ENCODE assay signal across 26 mouse cellular contexts in the genomic region with DNA sequence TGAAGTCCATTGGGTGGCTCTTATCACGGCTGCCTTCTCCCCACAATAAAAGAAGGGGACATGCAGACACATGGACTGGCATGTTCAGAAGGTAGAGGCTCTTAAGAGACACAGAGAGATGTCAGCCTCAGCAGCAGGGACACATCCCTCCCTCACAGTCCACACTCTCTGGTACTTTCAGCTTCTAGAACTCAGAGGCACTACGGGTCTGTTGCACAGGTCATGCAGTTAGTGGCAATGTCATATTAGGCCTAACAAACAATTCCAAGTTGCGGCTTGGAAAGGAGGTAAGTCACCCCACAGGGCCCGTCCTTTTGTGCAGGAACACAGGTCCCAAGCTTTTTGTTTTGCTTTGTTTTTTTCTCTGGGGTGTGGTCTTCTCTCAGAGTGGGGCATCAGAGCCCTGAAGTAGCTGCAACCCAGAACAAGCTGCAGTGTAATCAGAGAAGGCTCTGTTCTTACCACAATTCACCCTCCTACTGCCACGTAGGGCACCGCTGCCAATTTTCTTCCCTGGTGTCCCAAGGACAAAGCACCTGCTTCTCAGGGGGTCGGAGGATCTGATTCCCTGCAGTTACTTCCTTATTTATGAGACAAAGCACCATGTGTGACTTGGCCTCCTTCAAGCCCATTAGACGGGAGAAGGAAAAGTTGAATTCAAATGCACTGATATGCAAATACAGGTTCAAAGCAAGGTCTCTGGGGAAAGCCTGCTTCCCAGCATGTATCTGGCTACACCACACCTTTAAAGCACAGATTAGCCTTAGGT. TPM values are rescaled to one million over a fixed set of nuclear protein-coding genes. Genes with fewer than 3 reads are reported as not detected.
DNase-seq lines count a peak whose midpoint lies in the region; ATAC-seq and TF ChIP-seq lines count a peak whose summit lies in the region.
"Had no signal": no experiment of that assay in that cellular context is flagged by ENCODE, and none has a peak within 500 bp of the region (broad histone marks: within the 10 kb centered on the region; RNA-seq: fewer than 3 reads in every experiment).

No protein-coding gene starts in this region.

- ATAC-seq in frontal cortex, adult (ENCODE audit: low TSS enrichment), result no peak
- ATAC-seq in hindbrain, postnatal 0 days, result no peak
- ATAC-seq: forebrain, embryonic 15.5 days had no signal

- no peak overlapping the region for H3K4me2 ChIP-seq in hindbrain, postnatal 0 days (ENCODE audit: low read depth, low read length)
- H3K4me2 ChIP-seq: forebrain, embryonic 15.5 days; hindbrain, embryonic 14.5 days; limb, embryonic 15.5 days; liver, embryonic 15.5 days; neural tube, embryonic 13.5 days had no signal

- no peak overlapping the region for H3K9ac ChIP-seq in hindbrain, postnatal 0 days (replicated peaks; ENCODE audit: low read length)
- H3K9ac ChIP-seq: forebrain, embryonic 15.5 days; hindbrain, embryonic 14.5 days; limb, embryonic 15.5 days; liver, embryonic 15.5 days; neural tube, embryonic 13.5 days had no signal

- 33% methylated on average over 8 of the region's 8 CpGs for WGBS in small intestine, adult 2 months
- WGBS in hindbrain, postnatal 0 days, result 22% methylated on average over 8 of the region's 8 CpGs

- H3K27me3 ChIP-seq in small intestine, adult 2 months (ENCODE audit: control insufficient read depth, insufficient read depth, low read length), result no peaks in the 10 kb centered on the region; the same call in 1 of the 2 replicates
- H3K27me3 ChIP-seq in hindbrain, postnatal 0 days (ENCODE audit: insufficient read depth, low read length), result no peaks in the 10 kb centered on the region
- H3K27me3 ChIP-seq: forebrain, embryonic 15.5 days; limb, embryonic 15.5 days; liver, embryonic 15.5 days; neural tube, embryonic 13.5 days had no signal

- intact Hi-C loops in heart, postnatal 14 days (cut with DNase I), result no loop called here

- H3K4me1 ChIP-seq in small intestine, adult 2 months (ENCODE audit: control insufficient read depth, insufficient read depth, insufficient read length, low read length), result no peaks in the 10 kb centered on the region; the same call in none of the 2 replicates
- no peaks in the 10 kb centered on the region for H3K4me1 ChIP-seq in hindbrain, postnatal 0 days (ENCODE audit: insufficient read depth, low read length)
- H3K4me1 ChIP-seq: forebrain, embryonic 15.5 days; heart, embryonic 10.5 days; limb, embryonic 15.5 days; liver, embryonic 15.5 days had no signal

- H3K4me3 ChIP-seq in small intestine, adult 2 months (ENCODE audit: low read depth, low read length), result no peak overlapping the region
- no peak overlapping the region for H3K4me3 ChIP-seq in hindbrain, postnatal 0 days (ENCODE audit: low read length)
- H3K4me3 ChIP-seq: erythroblast, embryonic 14.5 days; forebrain, embryonic 15.5 days; heart, embryonic 10.5 days; limb, embryonic 15.5 days; liver, embryonic 15.5 days; midbrain, embryonic 10.5 days; neural tube, embryonic 13.5 days had no signal

- H3K36me3 ChIP-seq in small intestine, adult 2 months (ENCODE audit: control insufficient read depth, insufficient read depth, low read length), result no peaks in the 10 kb centered on the region
- no peaks in the 10 kb centered on the region for H3K36me3 ChIP-seq in hindbrain, postnatal 0 days (ENCODE audit: insufficient read depth, low read length)
- H3K36me3 ChIP-seq: forebrain, embryonic 15.5 days; heart, embryonic 10.5 days; limb, embryonic 15.5 days; liver, embryonic 15.5 days; midbrain, embryonic 10.5 days; neural tube, embryonic 13.5 days had no signal

- DNase-seq in ovary, adult 18-20 months (ENCODE audit: low spot score), result peak; percentile 21
- no peak for DNase-seq in ovary, postnatal 36 days (ENCODE audit: low spot score)
- DNase-seq in ZHBTc4 (ENCODE audit: low read depth, low spot score), result peak; percentile 86
- no peak for DNase-seq in heart, postnatal 14 days
- no peak for DNase-seq in hindbrain, postnatal 0 days (ENCODE audit: low spot score)
- DNase-seq: adrenal gland, adult 2 months; cerebellum, adult 8-10 months; gastrocnemius, postnatal 36 days; kidney, adult 18-20 months; kidney, postnatal 10 days; right cerebral cortex, postnatal 14 days; thymus, postnatal 25 days had no signal

- no peak for TF ChIP-seq CTCF in small intestine, adult 2 months (IDR thresholded peaks at IDR 0.05; ENCODE audit: extremely low read depth, insufficient read length, insufficient replicate concordance, low read depth, low read length)
- no peak for TF ChIP-seq CTCF in hindbrain, postnatal 0 days (IDR thresholded peaks at IDR 0.05; ENCODE audit: low read depth)

- no peak for TF ChIP-seq POLR2A in small intestine, adult 2 months (IDR thresholded peaks at IDR 0.05; ENCODE audit: low read depth, low read length)

- H3K9me3 ChIP-seq in hindbrain, postnatal 0 days (ENCODE audit: low read length), result no peaks in the 10 kb centered on the region
- H3K9me3 ChIP-seq: forebrain, embryonic 15.5 days; heart, embryonic 10.5 days; limb, embryonic 15.5 days; liver, embryonic 15.5 days; midbrain, embryonic 10.5 days; neural tube, embryonic 13.5 days had no signal

- peak overlapping the region; percentile 58 for H3K27ac ChIP-seq in small intestine, adult 2 months (ENCODE audit: insufficient read depth, low read depth, low read length)
- no peak overlapping the region for H3K27ac ChIP-seq in hindbrain, postnatal 0 days
- H3K27ac ChIP-seq: forebrain, embryonic 15.5 days; heart, embryonic 10.5 days; hindbrain, embryonic 14.5 days; limb, embryonic 15.5 days; liver, embryonic 15.5 days; macrophage; midbrain, embryonic 10.5 days; neural tube, embryonic 13.5 days had no signal

RNA-seq across cellular contexts. Expression of gene Prom1, which starts 41.8 kb away (rescaled TPM):
- polyA plus RNA-seq in small intestine, adult 2 months (2012; rRNA removed), result 3.1 and 5.9 TPM in 2 replicates
- total RNA-seq in heart, postnatal 14 days (2021), result 10 to 100 TPM; 11.6 to 14.2 TPM
- total RNA-seq in hindbrain, postnatal 0 days (2014; rRNA removed), result 22.6 and 27.4 TPM in 2 replicates
- polyA plus RNA-seq in hindbrain, postnatal 0 days (2015; fragmentation: Nextera tagmentation; extraction: Ambion mirVana), result 21.0 and 26.2 TPM in 2 replicates
- total RNA-seq: MEL; monocyte, adult 5-6 weeks had no signal
- polyA plus RNA-seq: C2C12; erythroblast, embryonic 14.5 days had no signal

Comparison
In these comparisons a context has a peak if more than half of its experiments do, and no peak if none do; other contexts are left out.
1. DNase-seq: peak in ovary, adult 18-20 months (single experiment) and ZHBTc4 (single experiment); none in ovary, postnatal 36 days (single experiment), heart, postnatal 14 days (0 of 2) and hindbrain, postnatal 0 days (single experiment).